Mouse (Mus musculus): ENCODE data around the gene Raet1e.
"Not testable (repeated sequence)": the region's sequence is repeated elsewhere in the genome, so short reads cannot be mapped to it uniquely, and the experiment has no call there.

Gene Raet1e

GRCm38 (mm10) chr10:22158310-22158999 is at the start of gene Raet1e, which contains the start of gene H60b:
Gene Raet1e (plus strand): TSS chr10:22158569.
Gene H60b (plus strand): TSS chr10:22158586.
- not testable (repeated sequence) for DNase-seq (ENCODE audit: low spot score)

- DNase-seq (ENCODE audit: low spot score), result no peak
These were observed 17.6 kb upstream of the Raet1e start for GRCm38 (mm10) chr10:22140665-22141280.

GRCm38 (mm10) chr10:22142194-22142593 is 16.2 kb upstream of the Raet1e start:
- DNase-seq (ENCODE audit: low spot score), result not testable (repeated sequence)

GRCm38 (mm10) chr10:22142926-22143325 is 15.4 kb upstream of the Raet1e start:
- no peak for DNase-seq (ENCODE audit: low spot score)

GRCm38 (mm10) chr10:22148441-22149072 is 9.8 kb upstream of the Raet1e start:
- no peak for DNase-seq (ENCODE audit: low spot score)

GRCm38 (mm10) chr10:22149073-22149690 is 9.2 kb upstream of the Raet1e start, which contains the start of gene E030030I06Rik:
Gene E030030I06Rik (minus strand): TSS chr10:22149270.
- DNase-seq (ENCODE audit: low spot score), result no peak

GRCm38 (mm10) chr10:22149691-22150465 is 8.5 kb upstream of the Raet1e start:
- DNase-seq (ENCODE audit: low spot score), result no peak

- DNase-seq (ENCODE audit: low spot score), result no peak
These were observed 7.8 kb upstream of the Raet1e start for GRCm38 (mm10) chr10:22150593-22150992.

GRCm38 (mm10) chr10:22151056-22151862 is 7.1 kb upstream of the Raet1e start:
- DNase-seq (ENCODE audit: low spot score), result not testable (repeated sequence)

- DNase-seq (ENCODE audit: low spot score), result not testable (repeated sequence)
These were observed 6.3 kb upstream of the Raet1e start for GRCm38 (mm10) chr10:22151863-22152640.

GRCm38 (mm10) chr10:22153147-22153690 is 5.2 kb upstream of the Raet1e start:
- not testable (repeated sequence) for DNase-seq (ENCODE audit: low spot score)

- not testable (repeated sequence) for DNase-seq (ENCODE audit: low spot score)
These were observed 4.2 kb upstream of the Raet1e start for GRCm38 (mm10) chr10:22154127-22154526.

GRCm38 (mm10) chr10:22154871-22155799 is 3.2 kb upstream of the Raet1e start:
- no peak for DNase-seq (ENCODE audit: low spot score)

GRCm38 (mm10) chr10:22159131-22159561 is 777 bp downstream of the Raet1e start:
- DNase-seq (ENCODE audit: low spot score), result no peak

GRCm38 (mm10) chr10:22159581-22160140 is 1.3 kb downstream of the Raet1e start:
- no peak for DNase-seq (ENCODE audit: low spot score)

- DNase-seq (ENCODE audit: low spot score), result not testable (repeated sequence)
These were observed 4.9 kb downstream of the Raet1e start for GRCm38 (mm10) chr10:22163279-22163678.

- DNase-seq (ENCODE audit: low spot score), result peak; percentile 42
These were observed 5.6 kb downstream of the Raet1e start for GRCm38 (mm10) chr10:22163705-22164583.

Data from spleen, adult 12 weeks (tissue).